Mouse (Mus musculus): ENCODE data around the gene Tmprss12.

DNA sequence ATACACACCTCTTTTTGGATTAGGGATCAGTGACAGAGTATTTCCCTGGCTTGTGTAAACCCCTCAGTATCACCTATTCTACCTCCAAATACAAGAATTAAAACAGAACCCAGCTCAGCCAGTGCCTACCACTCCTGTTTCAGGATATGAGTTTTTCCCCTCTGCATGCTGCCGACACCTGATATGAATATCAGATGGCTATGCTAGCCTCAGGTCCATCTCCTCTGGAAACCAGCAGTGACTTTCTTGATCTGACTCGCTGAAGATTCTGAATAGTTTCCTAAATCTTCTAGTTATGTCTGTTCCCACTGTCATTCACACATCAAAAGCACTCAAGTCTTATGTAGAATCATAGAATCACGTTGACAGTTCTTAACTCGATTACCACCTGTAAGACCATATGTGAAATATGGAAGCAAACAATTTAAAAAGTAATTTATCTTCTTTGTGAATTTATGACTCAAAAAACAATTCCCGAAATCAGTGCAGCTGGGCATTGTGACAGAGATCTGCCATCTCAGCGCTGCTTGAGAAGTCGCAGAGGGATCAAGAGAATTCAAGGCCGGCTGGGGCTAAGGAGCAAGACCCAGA lies 22.9 kb downstream of the Tmprss12 start:
- TF ChIP-seq MAX (IDR thresholded peaks at IDR 0.05; ENCODE audit: low read depth) (no peak), USF1 (IDR thresholded peaks at IDR 0.05; ENCODE audit: low read depth) (no peak), MYOG (IDR thresholded peaks at IDR 0.05; ENCODE audit: control insufficient read depth in 1 of 3, insufficient read depth in 1 of 3, insufficient read length in 2 of 3, low read depth in 2 of 3) (no peak), POLR2A (IDR thresholded peaks at IDR 0.05; ENCODE audit: insufficient read length, low read depth) (no peak), E2F4 (IDR thresholded peaks at IDR 0.05; ENCODE audit: insufficient read depth) (no peak), MYOD1 (IDR thresholded peaks at IDR 0.05; ENCODE audit: control insufficient read depth in 1 of 3, insufficient read length in 2 of 3, low read depth in 2 of 3) (no peak), TCF12 (IDR thresholded peaks at IDR 0.05; ENCODE audit: insufficient read depth, poor library complexity, severe bottlenecking) (no peak), POLR2AphosphoS2 (IDR thresholded peaks at IDR 0.05; ENCODE audit: insufficient read length, low read depth) (no peak), REST (IDR thresholded peaks at IDR 0.05; ENCODE audit: insufficient read depth, insufficient read length) (no peak), TCF3 (IDR thresholded peaks at IDR 0.05; ENCODE audit: insufficient read length, low read depth) (no peak), SRF (IDR thresholded peaks at IDR 0.05; ENCODE audit: control insufficient read depth, insufficient read length, low read depth) (no peak)
